Mouse (Mus musculus): ENCODE measurements around the gene Cdh13.

Cdh13 gene

DNA sequence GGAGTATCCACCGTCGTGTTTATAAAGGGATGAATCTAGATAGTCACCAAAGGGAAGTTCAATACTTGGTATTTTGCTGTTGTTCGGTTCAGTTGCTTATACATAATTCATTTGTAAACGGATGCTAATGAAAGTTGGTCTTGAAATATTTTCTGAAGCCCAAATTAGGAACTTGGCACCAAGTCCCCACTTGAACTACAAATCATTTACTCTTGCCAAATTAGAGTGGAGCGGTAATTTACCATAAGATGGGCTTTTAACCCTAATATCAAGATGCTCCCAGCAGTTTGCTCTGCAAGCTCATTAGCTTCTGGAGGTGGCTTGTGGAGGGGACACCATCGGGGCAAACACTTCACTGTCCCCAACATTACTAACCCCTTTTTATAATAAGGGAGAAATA lies 164.5 kb downstream of the Cdh13 start:
- no peak for DNase-seq (ENCODE audit: low spot score)

DNA sequence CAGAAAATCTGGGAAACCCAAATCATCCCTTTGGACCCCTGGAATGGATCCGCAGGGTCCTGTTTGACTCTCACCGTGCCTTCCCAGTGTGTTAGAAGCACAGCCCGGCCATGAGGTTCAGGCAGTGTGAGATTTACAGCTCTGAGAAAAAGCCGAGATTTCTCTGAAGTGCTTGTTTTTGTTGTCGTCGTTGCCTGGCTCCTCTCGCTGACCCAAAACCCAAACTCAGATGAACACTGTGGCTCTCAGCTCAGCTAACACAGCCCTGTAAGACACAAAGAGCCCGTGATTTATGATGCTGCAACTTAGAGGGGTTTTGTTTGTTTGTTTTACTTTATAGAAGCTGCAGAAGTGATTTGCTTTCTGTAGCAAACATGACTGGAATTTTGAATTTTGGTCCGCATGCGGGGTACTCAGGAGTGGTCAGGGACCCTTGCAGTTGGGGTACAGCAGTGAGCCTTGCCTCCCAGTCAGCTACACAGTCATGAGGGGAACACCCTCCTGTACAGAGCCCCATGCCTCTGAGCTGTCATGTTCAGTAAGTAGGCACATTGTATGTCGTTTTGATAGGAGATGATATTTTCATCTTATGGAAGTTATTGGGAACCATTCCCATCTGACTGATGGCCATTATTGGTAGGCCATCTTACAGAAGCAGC lies 169.0 kb downstream of the Cdh13 start:
- DNase-seq (ENCODE audit: low spot score) = peak; percentile 28

DNA sequence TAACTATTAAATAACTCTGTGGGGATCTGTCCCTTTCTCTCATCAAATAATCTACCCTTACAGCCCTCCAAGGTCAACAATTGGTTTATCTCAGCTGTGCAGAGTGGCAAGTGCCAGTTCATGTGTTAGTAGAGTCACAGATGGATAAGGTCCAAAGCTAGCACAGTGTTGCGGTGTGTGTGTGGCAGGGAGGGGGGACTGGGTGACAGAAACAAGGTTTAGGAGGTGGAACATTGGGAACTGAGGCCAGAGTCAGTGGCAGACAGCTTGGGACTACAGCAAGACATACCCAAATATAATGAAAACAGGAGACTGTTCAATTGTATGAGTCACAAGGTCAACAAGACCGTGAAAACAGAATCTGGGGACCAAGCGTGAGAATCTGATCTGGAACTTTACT lies 171.7 kb downstream of the Cdh13 start:
- no peak for DNase-seq (ENCODE audit: low spot score)

DNA sequence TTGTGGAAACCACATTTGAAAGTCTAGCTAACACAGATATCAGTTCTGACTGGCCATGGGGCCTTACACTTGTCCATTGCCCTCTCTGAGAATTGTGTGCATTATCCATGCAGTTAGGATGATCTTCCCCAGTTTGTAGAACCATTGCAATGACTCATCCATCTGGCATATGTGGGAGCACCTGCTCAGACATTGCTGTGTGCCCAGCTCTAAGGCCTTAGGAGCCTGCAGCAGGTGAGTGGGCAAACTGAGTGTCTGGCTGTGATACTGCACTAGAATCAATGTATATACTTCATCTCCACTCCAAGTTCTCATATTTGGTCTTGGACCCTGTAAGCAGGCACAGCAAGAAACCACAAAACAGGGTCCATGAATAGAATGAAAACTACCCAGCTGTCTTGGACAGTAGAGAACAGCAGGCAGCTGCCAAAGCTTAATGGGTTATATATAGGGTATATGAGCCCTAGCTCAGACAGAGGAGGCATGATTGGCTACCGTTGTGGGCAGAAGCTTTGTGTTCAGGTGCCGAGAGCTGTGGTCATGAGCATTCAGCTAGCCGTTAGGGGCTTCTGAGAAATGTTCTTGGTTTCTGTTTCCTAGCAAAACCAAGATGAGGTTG lies 181.9 kb downstream of the Cdh13 start:
- DNase-seq (ENCODE audit: low spot score) = no peak

DNA sequence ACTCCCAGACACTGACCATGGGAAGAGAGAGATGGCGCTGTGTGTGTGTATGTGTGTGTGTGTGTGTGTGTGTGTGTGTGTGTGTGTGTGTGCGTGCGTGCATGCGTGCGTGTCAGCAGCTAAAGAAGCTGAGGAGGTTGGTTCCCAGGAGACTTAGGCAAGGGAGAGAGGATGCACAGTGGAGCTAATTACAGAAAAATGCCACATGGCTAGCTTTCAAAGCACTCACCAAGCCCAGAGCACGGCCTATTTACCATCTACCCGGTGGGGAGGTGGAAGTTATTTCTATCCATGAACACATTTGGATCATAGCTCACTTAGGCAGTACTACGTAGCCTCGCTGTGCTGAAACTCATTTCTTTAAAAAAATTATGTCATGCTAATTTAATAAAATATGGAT lies 194.1 kb downstream of the Cdh13 start:
- DNase-seq (ENCODE audit: low spot score) = no peak

DNA sequence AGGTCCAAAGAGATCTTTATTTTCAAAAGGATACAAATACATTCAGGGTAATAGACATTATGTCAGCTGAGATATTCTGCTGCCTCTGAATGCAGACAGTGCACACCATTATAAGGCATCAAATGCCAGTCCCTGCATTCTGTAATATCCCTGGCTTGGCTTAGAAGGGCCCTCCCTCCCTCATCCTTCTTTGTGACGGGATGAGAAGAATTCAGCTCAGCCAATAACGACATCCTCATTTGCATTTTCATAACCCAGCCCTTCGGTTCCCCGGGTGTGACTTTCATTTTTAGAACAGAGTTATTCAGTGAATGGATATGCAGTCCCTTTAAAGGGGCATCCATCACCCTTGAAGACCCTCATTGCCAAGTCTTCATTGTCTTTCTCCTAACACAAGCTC lies 205.2 kb downstream of the Cdh13 start:
- DNase-seq (ENCODE audit: low spot score) = no peak

DNA sequence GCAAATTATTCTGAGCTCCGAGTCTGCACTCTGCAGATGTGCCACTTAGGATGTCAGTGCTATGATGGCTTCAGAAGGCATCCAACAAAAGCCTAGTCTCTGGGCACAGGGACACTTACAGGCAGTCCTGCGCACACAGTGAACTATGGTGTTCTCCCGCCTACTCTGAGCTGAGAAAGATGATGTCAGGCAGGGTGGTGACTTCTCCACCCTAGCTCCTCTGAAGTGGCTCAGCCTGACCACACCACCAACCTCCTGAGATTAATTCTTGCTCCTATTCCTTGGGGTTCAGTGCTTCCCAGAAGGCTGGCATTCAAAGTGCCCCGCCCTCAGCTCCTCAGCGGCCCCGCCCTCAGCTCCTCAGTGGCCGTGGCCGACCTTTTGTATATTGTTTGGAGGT lies 219.0 kb downstream of the Cdh13 start:
- DNase-seq (ENCODE audit: low spot score) = no peak

DNA sequence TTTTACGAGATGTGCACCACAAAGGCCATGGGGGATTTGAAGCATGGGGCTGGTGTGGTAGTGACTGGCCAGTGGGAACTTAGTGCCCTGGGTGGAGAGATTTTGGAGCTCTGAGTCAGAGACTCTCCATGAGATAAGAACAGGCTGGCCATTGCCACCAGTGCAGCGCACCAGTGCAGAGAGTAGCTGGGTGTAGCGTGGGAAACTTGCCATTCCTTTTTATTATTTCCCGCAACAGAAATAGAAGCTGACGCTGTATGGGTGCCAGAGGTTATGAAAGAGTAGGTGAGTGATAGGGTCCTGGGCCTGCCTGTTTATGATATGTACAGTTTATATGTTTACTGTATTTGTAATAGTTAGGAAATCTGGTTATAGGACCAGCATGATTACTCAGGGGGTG lies 225.9 kb downstream of the Cdh13 start:
- DNase-seq (ENCODE audit: low spot score) = no peak

DNA sequence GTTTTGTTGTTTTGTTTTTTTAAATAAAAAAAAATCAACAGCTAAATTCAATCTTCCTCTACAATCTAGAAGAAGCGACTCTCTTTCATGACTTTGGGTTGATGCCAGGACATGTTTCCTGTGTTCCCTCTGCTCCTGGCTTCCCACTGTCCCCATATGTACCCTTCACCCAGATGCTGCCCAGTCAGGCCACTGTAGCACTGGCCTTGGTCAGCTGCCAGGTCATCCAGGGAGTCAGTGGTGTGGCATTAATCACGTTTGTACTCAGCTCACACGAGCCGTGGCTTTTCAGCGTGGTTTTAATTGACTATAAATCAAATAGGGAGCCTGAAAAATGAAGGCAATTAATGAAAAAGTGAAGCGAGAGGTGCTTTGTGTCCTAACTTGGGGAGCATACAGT lies 229.7 kb downstream of the Cdh13 start:
- DNase-seq (ENCODE audit: low spot score) = no peak

DNA sequence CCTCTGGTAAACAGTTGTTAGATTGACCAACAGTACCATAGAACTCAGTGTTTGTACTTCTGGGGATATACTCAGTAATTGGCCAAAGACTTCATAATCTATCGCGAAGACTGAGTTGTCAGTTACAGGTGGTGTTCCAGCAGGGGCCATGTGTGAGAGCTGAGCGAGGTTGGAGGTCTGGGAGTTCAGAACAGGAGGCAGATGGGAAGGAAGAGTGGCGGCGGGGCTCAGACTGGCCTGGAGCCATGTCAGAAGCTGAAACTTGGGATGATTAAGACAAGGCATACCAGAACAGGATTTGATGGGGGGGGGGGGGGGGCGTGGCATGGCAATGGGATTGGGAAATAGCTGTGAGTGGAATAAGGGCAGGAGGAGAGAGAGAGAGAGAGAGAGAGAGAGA lies 232.1 kb downstream of the Cdh13 start:
- DNase-seq (ENCODE audit: low spot score) = no peak

DNA sequence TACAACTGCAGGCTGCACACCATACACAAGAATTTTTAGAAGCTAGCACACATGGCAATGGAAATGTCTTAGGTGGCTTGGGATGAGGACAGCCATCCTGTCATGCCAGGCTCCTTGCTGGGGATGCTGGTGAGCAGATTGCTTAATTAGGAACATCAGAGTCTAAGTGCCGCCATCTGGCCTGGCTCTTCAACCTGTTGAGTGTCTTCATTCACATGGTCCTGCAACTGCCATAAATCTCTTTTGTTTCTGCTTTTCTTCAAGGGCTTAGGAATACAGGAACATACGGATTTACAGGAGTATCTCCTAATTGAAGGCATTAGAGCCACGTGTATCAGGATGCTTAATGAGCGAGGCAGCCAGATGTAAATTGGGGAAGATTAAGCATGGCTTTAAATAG lies 233.5 kb downstream of the Cdh13 start:
- DNase-seq (ENCODE audit: low spot score) = no peak

DNA sequence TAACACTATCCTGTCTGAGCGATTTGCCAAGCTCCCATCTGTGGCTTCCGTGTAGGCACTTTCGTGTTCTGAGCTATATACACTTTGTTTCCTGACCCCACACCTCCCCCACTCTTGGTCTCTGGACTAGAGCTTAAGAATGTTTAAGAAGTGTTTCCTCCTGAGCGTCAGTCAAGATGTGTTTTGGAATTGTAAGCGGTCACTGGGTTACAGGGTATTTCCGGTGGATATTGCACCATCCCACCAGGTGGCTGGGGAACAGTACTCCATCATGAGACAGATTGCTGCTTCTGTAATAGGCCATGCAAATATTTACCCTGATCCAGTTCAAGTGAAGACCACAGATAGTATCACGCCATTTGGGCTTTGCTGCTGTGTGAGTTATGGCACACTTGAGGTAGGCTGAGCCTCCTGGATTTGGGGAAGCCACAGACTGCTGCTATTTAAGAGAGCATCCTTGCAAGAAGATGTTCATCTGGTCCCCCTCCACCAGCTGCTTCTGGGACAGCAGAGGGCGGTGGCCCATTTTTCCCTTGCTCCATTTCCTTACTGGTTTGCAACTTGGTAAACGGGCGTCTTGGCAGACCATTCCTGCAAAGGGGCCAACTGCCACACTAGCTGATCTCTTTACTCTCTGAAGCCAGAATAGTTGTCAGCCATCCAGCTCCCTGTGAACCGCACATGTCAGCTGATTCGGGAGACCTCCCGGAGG lies 234.7 kb downstream of the Cdh13 start:
- no peak for DNase-seq (ENCODE audit: low spot score)

DNA sequence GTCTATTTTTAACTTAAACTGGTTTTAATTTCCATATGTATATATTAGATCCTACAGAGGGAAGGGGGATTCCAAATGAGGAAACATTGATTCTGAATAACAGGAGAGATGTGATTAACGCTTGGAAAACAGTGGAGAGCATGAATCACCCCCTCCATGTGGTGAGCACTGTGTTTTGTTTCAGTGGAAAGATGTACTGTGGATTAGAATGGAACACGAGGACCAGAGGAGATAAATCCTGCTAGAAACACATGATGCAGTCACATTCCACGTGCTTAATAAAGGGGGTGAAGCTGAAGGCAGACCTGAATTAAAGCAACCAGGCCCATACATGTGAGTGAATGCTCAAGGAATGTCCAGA lies 235.2 kb downstream of the Cdh13 start:
- no peak for DNase-seq (ENCODE audit: low spot score)

DNA sequence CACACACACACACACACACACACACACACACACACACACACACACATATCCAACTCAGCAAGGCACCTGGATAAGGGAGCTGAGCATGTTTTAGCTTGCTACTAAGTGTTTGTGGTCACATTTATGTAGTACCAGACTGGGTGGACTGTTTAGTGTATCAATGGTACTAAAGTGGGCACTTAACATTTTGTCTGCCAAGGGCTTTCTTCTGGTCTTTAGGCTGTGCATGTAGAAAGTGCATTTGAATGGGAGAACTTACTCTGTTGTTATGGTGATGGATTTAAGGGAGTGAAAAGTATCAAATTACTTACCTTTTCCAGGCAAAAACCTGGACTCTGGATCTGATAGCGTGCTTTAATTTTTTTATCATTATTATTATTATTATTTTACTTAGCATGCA lies 240.4 kb downstream of the Cdh13 start:
- DNase-seq (ENCODE audit: low spot score) = no peak

DNA sequence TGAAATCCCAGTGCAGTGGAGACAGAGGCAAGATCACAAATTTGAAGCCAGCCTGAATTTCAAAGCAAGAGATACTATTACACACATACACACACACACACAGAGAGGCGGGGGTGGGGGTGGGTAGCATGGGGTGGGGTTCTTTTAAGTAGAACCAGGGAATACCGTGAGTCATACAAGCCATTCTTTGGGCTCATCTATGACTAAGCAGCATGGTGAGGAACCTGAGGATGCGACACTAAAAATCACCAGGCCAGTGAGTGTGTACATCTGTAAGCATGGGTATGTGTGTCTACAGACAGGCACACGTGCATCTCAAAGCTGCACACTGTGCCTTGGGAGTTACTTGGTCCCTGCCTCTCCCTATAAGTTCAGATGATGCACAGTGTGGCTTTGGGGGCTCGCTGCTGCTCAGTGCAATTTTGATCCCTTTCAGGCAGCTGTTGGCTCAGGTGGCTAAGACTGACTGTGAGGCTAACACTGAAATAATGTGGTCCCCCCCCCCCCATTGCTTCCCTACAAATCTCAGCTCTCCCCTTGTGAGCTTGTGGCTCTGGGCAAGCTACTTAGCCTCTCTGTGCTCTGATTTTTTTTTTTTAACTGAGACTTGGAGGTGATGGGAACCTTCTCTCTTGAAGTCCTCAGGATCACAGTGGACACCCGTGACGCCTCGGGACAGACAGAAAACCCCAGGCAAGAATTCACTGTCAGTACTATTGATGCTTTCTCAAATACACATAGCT lies 255.5 kb downstream of the Cdh13 start:
- DNase-seq (ENCODE audit: low spot score) = no peak

DNA sequence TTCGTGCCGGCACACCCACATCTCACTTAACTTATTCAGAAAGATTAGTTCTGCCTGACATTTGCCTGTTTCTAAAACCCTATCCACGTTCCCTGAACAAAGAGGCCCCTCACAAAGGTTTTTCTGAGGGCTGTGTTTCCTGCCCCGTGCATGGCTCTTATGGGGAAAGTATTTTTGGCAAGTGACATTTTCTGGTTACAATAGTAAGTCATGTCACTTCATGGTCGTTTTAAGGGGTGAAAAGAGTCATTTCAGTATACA lies 256.0 kb downstream of the Cdh13 start:
- DNase-seq (ENCODE audit: low spot score) = peak; percentile 34

DNA sequence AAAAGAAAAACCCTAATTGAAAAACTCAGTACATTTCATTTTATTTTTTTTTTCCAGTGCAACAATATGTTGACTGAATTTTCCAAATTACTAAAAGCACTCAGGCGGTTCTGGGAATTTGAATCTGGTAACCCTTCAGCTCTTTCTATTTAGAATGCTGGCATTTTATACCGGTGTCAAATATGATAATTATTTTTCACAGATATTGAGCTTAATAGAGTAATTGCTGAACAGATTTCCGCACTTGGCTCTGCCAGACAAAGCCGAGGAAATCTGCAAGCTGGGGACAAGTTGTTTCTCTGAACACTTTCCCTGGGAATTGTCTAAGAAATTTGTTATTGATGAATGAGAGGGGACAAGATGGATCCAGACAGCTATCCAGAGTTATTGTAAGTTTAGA lies 256.4 kb downstream of the Cdh13 start:
- DNase-seq (ENCODE audit: low spot score) = no peak

DNA sequence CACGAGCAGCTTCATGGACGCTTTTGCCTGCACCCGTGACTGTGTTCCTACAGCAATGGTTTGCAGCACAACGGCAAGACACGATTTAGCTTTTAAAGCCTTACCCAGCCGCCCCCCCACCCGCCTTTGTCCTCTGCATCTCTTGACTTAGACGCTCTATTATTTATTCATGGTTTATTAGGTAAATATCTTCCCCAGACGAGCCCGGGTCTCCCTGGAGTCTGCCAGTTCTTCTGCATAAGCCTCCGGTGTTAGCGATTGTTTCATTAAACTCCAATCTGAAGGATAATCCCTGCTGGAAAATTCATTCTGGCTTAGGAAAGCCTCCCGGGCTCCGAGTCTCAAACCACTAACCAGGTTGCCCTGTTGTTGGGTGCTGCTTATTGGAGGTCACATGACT lies 268.9 kb downstream of the Cdh13 start:
- no peak for DNase-seq (ENCODE audit: low spot score)

DNA sequence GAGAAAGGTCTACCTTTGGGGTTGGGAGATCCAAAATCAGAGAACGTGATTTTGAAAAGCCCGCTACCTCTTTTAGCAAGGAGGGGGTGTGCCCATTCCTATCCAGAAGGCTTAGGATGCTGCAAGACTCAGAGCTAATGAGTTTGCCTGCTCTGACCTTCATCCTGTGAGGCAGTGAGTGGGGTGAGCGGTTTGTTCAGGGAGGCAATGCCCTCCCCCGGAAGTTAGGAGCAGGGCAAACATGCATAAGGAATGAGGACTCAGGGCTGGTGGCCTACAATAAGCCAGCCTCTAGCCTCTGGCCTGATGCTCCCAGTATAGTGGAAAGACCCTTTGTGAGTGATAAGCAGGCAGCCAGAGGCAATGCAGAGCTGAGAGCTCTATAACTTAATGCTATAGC lies 269.3 kb downstream of the Cdh13 start:
- DNase-seq (ENCODE audit: low spot score) = no peak

DNA sequence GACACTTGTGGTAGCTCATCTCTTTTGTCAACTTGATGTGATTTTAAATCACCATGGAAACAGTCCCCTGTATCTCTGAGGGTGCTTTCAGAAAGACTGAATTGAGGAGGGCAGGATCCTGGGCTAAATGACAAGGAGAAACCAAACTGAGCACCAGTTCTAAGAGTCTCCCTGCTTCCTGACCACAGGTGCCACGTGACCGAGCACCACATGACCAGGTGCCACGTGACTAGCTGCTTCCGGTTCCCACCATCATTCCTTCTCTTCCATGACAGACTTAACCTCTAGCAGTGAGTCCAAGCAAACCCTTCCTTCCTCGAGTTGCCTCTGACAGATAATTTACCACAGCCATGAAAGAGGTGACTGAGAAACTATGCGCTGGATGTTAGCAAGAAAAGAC lies 280.5 kb downstream of the Cdh13 start:
- DNase-seq (ENCODE audit: low spot score) = no peak

DNA sequence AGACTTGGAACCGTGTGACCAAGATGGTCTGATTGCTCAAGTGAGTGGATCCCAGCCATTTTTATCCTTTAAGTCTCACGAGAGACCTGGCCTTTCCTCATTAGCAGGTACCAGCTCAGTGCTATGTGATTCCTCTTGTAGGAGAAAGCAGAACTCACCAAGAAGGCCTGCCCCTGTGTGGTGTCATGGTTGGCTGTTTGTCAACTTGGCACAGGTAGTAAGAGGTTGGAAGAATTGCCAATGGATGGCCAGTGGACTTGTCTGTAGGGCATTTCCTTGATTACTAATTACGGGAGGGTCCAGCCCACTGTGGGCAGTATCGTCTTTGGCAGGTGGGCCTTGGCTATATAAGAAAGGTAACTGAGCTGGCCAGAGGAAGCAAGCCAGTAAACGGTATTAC lies 281.7 kb downstream of the Cdh13 start:
- no peak for DNase-seq (ENCODE audit: low spot score)

DNA sequence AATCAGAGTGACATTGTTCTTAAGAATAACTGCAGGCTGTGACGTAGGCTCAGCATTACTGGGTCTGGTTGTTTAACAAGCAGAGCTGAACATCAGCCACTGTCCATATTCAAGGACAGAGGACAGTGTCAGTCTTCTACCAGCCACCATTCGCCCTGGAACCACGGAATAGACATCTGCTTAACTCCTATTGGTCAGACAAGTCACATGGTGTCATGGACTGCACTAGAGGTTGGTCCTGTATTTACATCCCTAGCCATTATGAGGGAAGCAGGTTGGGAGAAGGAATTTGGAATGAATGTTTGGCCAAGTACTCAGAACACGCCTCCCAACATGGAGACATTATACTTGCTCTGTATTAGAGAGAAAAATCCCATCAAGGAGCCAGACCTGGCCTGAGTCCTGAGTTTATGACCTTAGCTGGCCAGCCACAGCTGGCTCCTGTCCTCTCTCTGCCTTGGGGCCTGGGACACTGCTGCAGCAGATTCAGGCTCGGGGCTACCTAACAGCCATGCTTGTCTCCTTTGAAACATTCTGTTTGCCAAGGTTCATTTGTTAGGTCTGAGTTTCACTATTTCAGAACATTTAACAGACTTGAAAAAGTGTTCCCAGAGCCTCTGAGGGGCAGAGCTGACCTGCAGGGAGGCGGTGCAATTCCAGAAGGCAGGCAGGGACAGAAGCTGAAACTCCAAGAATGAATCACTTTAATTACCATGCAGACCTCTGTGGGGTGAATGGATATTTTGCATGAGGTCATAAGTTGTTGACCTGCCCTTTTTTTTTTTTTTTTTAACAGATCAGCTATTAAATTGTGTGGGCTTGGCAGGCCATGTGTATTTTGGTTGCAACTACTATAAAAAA lies 282.6 kb downstream of the Cdh13 start:
- DNase-seq (ENCODE audit: low spot score) = no peak
